Mouse (Mus musculus) brain, embryonic 18.5 days (tissue): ENCODE measurements around the gene Rnf216.
A peak's percentile ranks its signal among the peaks of the same experiment; 100 is the strongest.

Source experiments
- DNase-seq: peaks from one replicate; pipeline ENCODE4 v3.0.0-alpha.2; 2012; ENCODE audit warnings: low read depth, low spot score

Gene Rnf216

GRCm38 (mm10) chr5:143101626-143102025, 11.2 kb downstream of the Rnf216 start:
- DNase-seq, result no peak

- DNase-seq, result no peak
Measured at GRCm38 (mm10) chr5:143095256-143095655, 17.5 kb downstream of the Rnf216 start.

GRCm38 (mm10) chr5:143092891-143093290, 19.9 kb downstream of the Rnf216 start:
- DNase-seq, result no peak

GRCm38 (mm10) chr5:143084898-143085297, 27.9 kb downstream of the Rnf216 start:
- DNase-seq, result no peak

- DNase-seq, result no peak
Measured at GRCm38 (mm10) chr5:143079806-143080205, 33.0 kb downstream of the Rnf216 start.

GRCm38 (mm10) chr5:143076603-143077143, 36.1 kb downstream of the Rnf216 start:
- no peak for DNase-seq

GRCm38 (mm10) chr5:143075987-143076386, 36.8 kb downstream of the Rnf216 start:
- no peak for DNase-seq

GRCm38 (mm10) chr5:143069048-143069447, 43.7 kb downstream of the Rnf216 start:
- no peak for DNase-seq

- DNase-seq, result no peak
Measured at GRCm38 (mm10) chr5:143068382-143068781, 44.4 kb downstream of the Rnf216 start.

GRCm38 (mm10) chr5:143066551-143066958, 46.2 kb downstream of the Rnf216 start:
- DNase-seq, result peak; percentile 56

- DNase-seq, result no peak
Measured at GRCm38 (mm10) chr5:143066096-143066495, 46.7 kb downstream of the Rnf216 start.

- no peak for DNase-seq
Measured at GRCm38 (mm10) chr5:143065230-143065629, 47.6 kb downstream of the Rnf216 start.

- DNase-seq, result no peak
Measured at GRCm38 (mm10) chr5:143062251-143062650, 50.5 kb downstream of the Rnf216 start.

- DNase-seq, result no peak
Measured at GRCm38 (mm10) chr5:143061511-143061910, 51.3 kb downstream of the Rnf216 start.

- no peak for DNase-seq
Measured at GRCm38 (mm10) chr5:143060774-143061385, 51.9 kb downstream of the Rnf216 start.

GRCm38 (mm10) chr5:143059958-143060357, 52.8 kb downstream of the Rnf216 start:
- no peak for DNase-seq

- DNase-seq, result no peak
Measured at GRCm38 (mm10) chr5:143059182-143059581, 53.6 kb downstream of the Rnf216 start.

- DNase-seq, result no peak
Measured at GRCm38 (mm10) chr5:143058675-143059074, 54.1 kb downstream of the Rnf216 start.

- DNase-seq, result no peak
Measured at GRCm38 (mm10) chr5:143058208-143058607, 54.6 kb downstream of the Rnf216 start.

GRCm38 (mm10) chr5:143057753-143058152, 55.0 kb downstream of the Rnf216 start:
- DNase-seq, result no peak

GRCm38 (mm10) chr5:143056191-143056880, 56.5 kb downstream of the Rnf216 start:
- no peak for DNase-seq

GRCm38 (mm10) chr5:143055501-143056125, 57.2 kb downstream of the Rnf216 start:
- no peak for DNase-seq

GRCm38 (mm10) chr5:143054703-143055102, 58.1 kb downstream of the Rnf216 start:
- no peak for DNase-seq
